Mouse (Mus musculus) hindbrain, embryonic 16.5 days (tissue): Measurements from ENCODE around the gene Pi4k2a. TPM values are rescaled to one million over a fixed set of nuclear protein-coding genes. Genes with fewer than 3 reads are reported as not detected.
A peak's percentile ranks its signal among the peaks of the same experiment; 100 is the strongest.

Experiments
- ATAC-seq: fragments of 200-750 bp; cut with Nextera tagmentation; 2 replicates; pipeline ENCODE4 v1.8.0; 2017; ENCODE audit warnings: moderate TSS enrichment, moderate library complexity
- H3K27ac ChIP-seq: fragments of 300-500 bp; sonication (generic); 2 replicates; pipeline ENCODE4 v1.5.1; 2014; ENCODE audit warnings: low read depth, mild to moderate bottlenecking, control low read depth, low read length, moderate library complexity
- H3K27me3 ChIP-seq: fragments of 300-500 bp; sonication (generic); replicated peaks from 2 replicates; pipeline ENCODE4 v1.6.1; 2014; ENCODE audit warnings: low read length; ENCODE audit not compliant: control insufficient read depth, insufficient read depth
- H3K36me3 ChIP-seq: fragments of 300-500 bp; sonication (generic); 2 replicates; pipeline ENCODE4 v1.6.1; 2014; ENCODE audit warnings: mild to moderate bottlenecking, low read length, moderate library complexity, mixed read lengths; ENCODE audit not compliant: control insufficient read depth, insufficient read depth
- H3K4me1 ChIP-seq: fragments of 300-500 bp; sonication (generic); 2 replicates; pipeline ENCODE4 v1.6.1; 2014; ENCODE audit warnings: low read depth, low read length; ENCODE audit not compliant: control insufficient read depth, insufficient read depth
- H3K4me2 ChIP-seq: fragments of 300-500 bp; sonication (generic); 2 replicates; pipeline ENCODE4 v1.6.1; 2014; ENCODE audit warnings: mild to moderate bottlenecking, low read length, control low read depth, moderate library complexity
- H3K4me3 ChIP-seq: fragments of 300-500 bp; sonication (generic); 2 replicates; pipeline ENCODE4 v1.5.1; 2014; ENCODE audit warnings: mild to moderate bottlenecking, low read length, control low read depth, moderate library complexity
- H3K9ac ChIP-seq: fragments of 300-500 bp; sonication (generic); 2 replicates; pipeline ENCODE4 v1.6.1; 2014; ENCODE audit warnings: low read depth, mild to moderate bottlenecking, control low read depth, low read length, moderate library complexity
- H3K9me3 ChIP-seq: fragments of 300-500 bp; sonication (generic); 2 replicates; pipeline ENCODE4 v1.6.1; 2014; ENCODE audit warnings: mild to moderate bottlenecking, low read length, moderate library complexity; ENCODE audit not compliant: control insufficient read depth
- WGBS: fragments of 180-500 bp; shearing (Covaris S2); extraction: QIAGEN DNeasy Blood & Tissue Kit; methylation state at CpG from one replicate; pipeline ENCODE4 v1.1.7; 2014; 5-methylcytosine and 5-hydroxymethylcytosine counted together
- polyA plus RNA-seq: library from polyadenylated mRNA; unstranded; fragments of >200 nt; fragmentation: Nextera tagmentation; extraction: Ambion mirVana; gene quantifications from 2 replicates; pipeline ENCODE4 v1.2.1, GENCODE M21; 2015

Gene Pi4k2a
- polyA plus RNA-seq, 1 experiment from 2014 or later: 9.6 TPM

DNA sequence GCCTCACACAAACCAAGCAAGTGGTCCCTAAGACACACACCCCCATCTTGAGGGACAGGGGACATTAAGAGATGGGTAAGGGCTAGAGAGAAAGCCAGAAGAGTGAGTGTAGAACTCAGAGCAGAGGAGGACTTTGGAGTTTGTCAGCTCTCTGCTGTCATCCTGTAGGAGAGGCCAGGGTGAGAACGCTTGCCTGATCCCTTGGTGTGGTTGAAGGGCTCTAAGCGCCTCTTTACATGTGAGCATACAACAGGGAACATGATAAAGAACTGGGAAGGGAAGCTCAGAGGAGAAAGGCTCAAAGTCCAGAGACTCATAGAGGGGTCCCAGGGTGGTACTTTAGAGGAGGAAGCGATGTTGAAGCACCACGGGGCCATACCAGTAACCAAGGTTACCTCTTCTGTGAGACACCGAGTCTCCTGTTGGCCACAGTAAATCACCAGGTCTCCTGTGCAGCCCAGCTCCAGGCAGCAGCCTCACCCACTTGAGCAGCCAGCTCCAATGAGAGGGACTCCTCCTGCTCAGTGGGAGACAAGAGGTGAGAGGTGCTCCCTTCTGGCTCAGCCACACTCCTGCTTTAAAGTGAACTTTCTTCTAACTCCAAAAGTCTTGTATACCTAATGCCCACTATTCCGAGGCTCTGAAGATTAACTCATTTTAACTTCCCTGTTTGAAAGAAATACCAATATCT, 33.4 kb upstream of the Pi4k2a start:
- Histone ChIP-seq H3K27me3 (no peaks in the 10 kb centered on the region), H3K4me3 (no peak overlapping the region), H3K9ac (no peak overlapping the region), H3K27ac (no peak overlapping the region), H3K9me3 (no peaks in the 10 kb centered on the region), H3K36me3 (no peaks in the 10 kb centered on the region), H3K4me2 (no peak overlapping the region), H3K4me1 (no peaks in the 10 kb centered on the region)
- 93% methylated on average over 6 of the region's 6 CpGs for WGBS
- no peak for ATAC-seq

DNA sequence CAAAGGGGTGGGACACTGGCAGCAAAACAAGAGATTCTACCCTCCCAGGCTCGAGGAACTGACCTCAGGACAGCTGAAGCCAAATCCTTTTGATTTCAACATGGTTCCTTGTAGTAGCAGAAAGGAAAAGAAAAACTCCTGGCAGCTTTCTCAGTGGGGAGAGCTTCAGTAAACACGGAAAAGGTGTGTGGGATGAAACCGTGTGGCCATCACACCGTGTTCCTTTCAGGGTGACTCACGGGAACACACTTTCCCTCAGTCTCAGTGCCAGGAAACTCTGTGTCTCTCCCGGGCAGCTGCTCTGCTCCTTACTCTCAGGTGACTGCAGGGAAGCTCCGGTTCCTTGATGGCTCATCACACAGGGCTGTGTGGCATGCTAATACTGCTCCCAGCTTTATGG, 31.8 kb upstream of the Pi4k2a start:
- no peaks in the 10 kb centered on the region for H3K9me3 ChIP-seq
- no peaks in the 10 kb centered on the region for H3K27me3 ChIP-seq
- H3K4me2 ChIP-seq: no peak overlapping the region
- no peak for ATAC-seq
- no peaks in the 10 kb centered on the region for H3K4me1 ChIP-seq
- no peak overlapping the region for H3K4me3 ChIP-seq
- no peak overlapping the region for H3K27ac ChIP-seq
- no peak overlapping the region for H3K9ac ChIP-seq
- no peaks in the 10 kb centered on the region for H3K36me3 ChIP-seq
- WGBS: 69% methylated on average over 7 of the region's 7 CpGs

DNA sequence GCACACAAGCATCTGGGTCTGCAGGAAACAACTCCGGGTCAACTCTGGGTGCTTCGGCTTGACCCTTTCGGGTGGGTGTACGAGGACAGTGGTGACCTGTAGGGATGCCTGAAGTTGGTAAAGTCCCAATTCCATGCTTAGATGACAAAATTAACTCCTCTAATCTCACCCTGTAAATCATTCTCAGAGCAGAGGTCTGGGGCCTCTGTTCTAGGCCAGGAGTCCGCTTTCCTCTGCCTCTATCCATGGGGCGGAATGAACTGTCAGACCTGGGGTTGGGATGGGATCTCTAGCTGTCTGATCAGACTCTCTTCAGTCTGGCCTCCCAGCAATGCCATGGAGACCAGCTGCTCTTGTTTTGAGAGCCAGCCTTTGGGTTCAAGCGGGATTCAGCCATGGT, 28.8 kb upstream of the Pi4k2a start:
- Histone ChIP-seq H3K9me3 (no peaks in the 10 kb centered on the region), H3K4me3 (no peak overlapping the region), H3K4me2 (no peak overlapping the region), H3K4me1 (no peaks in the 10 kb centered on the region), H3K36me3 (no peaks in the 10 kb centered on the region), H3K27me3 (no peaks in the 10 kb centered on the region), H3K9ac (no peak overlapping the region), H3K27ac (no peak overlapping the region)
- 87% methylated on average over 7 of the region's 7 CpGs for WGBS
- no peak for ATAC-seq

DNA sequence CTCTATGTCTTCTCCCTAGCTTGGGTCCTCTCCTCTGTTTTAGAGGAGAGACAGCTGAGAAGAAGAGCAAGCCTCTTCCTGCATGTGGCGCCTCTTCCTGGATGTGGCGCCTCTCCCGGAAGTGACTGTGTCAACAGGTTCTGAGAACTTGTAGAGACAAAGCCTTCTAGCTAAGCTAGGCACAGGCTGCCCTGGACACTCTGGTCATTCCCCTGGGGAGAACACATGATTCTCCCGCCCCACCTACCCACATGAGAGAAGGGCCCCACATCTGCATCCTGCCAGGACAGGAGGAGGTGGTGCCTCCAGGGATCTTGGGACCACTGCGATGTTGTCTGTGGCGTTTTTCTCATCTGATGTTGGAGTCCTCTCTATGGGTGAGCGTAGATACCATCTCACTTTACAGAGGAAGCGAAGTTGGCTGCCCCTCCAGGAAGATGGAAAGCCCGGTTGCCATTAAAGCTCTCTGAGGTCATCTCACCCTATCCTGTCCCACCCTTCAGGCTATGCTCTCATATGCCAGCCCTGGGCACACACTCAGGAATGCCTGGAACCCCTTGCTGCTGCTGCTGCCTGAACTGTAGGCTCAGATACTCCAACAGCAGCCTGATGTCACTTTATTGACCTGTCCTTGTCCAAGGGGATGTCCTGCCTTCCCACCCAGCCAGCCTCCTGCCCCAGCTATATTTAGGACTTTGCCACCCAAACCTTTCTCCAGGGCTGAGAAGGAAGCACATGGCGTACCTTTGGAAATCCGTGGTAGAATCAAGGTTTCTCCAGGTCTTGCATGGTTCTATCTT, 21.6 kb upstream of the Pi4k2a start:
- 86% methylated on average over 11 of the region's 11 CpGs for WGBS
- H3K4me1 ChIP-seq: no peaks in the 10 kb centered on the region
- H3K27ac ChIP-seq: no peak overlapping the region
- H3K9ac ChIP-seq: 0 out of 2 replicates have a peak overlapping the region, but pooled peaks have one; percentile 4
- peaks cover 3% of the 10 kb centered on the region; the same call in 1 of the 2 replicates for H3K36me3 ChIP-seq
- 0 out of 2 replicates have a peak overlapping the region, but pooled peaks have one; percentile 4 for H3K4me2 ChIP-seq
- H3K27me3 ChIP-seq: no peaks in the 10 kb centered on the region
- peak; percentile 27; the same call in 1 of the 2 replicates for ATAC-seq
- no peak overlapping the region for H3K4me3 ChIP-seq
- H3K9me3 ChIP-seq: no peaks in the 10 kb centered on the region

DNA sequence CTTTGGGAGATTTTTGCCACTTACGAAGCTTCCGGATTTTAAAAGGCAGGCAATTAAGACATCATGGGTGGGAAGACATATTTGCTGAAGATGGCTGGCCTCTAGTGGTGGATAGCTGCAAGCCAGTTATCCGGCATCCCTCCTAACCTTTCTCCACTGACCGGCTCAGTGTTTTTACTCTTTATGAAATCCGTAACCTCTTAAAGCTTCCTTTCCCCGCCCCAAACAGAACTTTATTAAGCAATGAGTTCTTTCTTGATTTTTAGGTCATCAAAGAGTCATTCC, 21.1 kb upstream of the Pi4k2a start:
- 53% methylated on average over 6 of the region's 6 CpGs for WGBS
- H3K36me3 ChIP-seq: peaks cover 3% of the 10 kb centered on the region; the same call in 1 of the 2 replicates
- no peaks in the 10 kb centered on the region for H3K4me1 ChIP-seq
- H3K9ac ChIP-seq: no peak overlapping the region
- H3K27ac ChIP-seq: no peak overlapping the region
- peak; percentile 52; the same call in 1 of the 2 replicates for ATAC-seq
- no peak overlapping the region for H3K4me3 ChIP-seq
- H3K27me3 ChIP-seq: no peaks in the 10 kb centered on the region
- H3K9me3 ChIP-seq: no peaks in the 10 kb centered on the region
- H3K4me2 ChIP-seq: 0 out of 2 replicates have a peak overlapping the region, but pooled peaks have one; percentile 4

DNA sequence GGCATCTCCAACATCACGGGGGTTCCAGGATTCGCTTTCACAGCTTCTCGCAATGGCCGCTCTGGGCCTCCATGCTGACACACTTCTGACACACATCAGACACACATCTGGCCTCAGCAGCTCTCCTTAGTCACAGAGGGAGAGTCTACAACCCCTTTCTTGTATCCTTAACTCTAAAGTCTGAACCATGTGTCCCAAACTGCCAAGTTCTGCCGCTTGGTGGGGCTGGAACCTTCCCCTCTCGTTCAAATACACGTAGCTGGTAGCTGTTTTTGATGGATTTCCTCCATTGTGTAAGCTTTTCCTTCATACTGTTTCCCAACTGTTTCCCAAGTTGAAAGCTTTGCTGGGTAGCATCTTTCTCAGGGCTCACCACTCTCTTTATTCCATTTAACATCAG, 19.0 kb upstream of the Pi4k2a start:
- H3K36me3 ChIP-seq: peaks cover 13% of the 10 kb centered on the region
- WGBS: 84% methylated on average over 7 of the region's 7 CpGs

DNA sequence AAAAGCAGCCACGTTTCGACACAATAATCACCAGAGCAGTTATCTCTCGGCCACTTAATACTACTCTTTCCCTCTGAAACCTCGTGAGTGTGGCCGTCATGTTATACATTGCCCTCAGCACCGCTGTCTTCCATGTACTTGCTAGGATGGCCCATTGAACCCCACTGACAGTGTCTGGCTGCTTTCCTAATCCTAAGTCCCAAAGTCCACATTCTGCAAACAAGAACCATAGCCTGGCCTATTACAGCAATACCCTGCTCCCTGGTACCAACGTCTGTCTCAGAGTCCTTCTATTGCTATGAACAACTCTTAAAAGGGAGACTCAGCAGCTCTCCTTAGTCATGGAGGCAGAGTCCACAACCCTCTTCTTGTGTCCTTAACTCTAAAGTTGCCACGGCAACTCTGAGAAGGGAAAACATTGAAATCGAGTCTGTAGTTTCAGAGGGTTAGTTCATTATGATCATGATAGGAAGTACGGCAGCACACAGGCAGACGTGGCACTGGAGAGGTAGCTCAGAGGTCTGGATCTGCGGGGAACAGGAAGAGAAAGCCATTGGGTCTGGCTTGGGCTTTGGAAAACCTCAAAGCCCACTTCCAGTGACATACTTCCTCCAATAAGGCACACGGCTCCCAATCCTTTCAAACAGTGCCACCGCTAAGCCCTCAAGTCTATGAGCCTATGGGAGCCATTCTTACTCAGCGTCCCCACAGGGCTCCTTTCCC, 18.2 kb upstream of the Pi4k2a start:
- ATAC-seq: no peak
- 80% methylated on average over 15 of the region's 15 CpGs for WGBS
- no peaks in the 10 kb centered on the region for H3K27me3 ChIP-seq
- peaks cover 13% of the 10 kb centered on the region for H3K36me3 ChIP-seq
- H3K4me3 ChIP-seq: no peak overlapping the region
- no peaks in the 10 kb centered on the region for H3K4me1 ChIP-seq
- H3K9me3 ChIP-seq: no peaks in the 10 kb centered on the region
- H3K4me2 ChIP-seq: no peak overlapping the region
- H3K9ac ChIP-seq: no peak overlapping the region
- no peak overlapping the region for H3K27ac ChIP-seq

More for the DNA sequence above, 19.0 kb upstream of the Pi4k2a start:
- ATAC-seq: no peak
- Histone ChIP-seq H3K4me2 (no peak overlapping the region), H3K4me3 (no peak overlapping the region), H3K4me1 (no peaks in the 10 kb centered on the region), H3K9ac (no peak overlapping the region), H3K27me3 (no peaks in the 10 kb centered on the region), H3K27ac (no peak overlapping the region), H3K9me3 (no peaks in the 10 kb centered on the region)

DNA sequence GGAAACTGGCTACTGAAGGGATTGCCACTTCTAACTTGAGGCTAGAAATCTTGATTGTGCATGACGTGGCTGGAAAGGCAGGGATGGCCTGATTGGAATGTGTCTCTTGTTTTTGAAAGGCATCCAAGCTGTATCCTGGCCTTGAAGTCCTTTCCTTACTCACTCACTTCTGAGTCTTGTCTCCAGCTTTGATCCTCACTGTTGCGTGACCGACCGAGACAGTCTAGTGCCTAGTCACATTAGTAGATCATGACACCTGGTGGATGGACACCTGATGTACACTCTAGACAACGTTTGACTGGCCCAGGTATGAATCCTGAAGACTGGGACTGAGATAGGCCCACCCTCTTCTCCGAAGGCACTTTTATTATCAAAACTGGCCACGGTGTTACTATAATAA, 17.5 kb upstream of the Pi4k2a start:
- Histone ChIP-seq H3K4me3 (no peak overlapping the region), H3K9ac (no peak overlapping the region), H3K4me1 (no peaks in the 10 kb centered on the region), H3K27ac (no peak overlapping the region), H3K4me2 (no peak overlapping the region), H3K9me3 (no peaks in the 10 kb centered on the region), H3K27me3 (no peaks in the 10 kb centered on the region), H3K36me3 (peaks cover 17% of the 10 kb centered on the region)
- ATAC-seq: no peak
- WGBS: 82% methylated on average over 7 of the region's 7 CpGs

DNA sequence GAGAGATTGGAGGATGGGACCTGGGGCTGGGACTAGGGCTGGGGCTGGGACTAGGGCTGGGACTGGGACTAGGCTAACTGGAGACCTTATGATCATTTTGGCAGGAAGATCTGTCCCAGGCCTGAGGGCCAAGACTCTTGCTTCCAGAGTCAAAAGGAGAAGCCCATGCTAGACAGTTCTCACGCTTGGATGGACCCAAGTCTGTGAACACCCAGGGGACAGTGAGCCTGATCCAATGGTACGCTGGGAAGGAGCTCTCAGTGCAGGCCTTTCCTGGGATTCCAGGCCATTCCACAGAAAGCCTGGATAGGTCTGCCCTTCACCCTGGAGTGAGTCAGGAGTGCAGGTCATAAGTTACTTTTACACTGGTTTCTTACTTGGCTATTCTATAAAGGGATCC, 15.2 kb upstream of the Pi4k2a start:
- ATAC-seq: no peak
- H3K27me3 ChIP-seq: no peaks in the 10 kb centered on the region
- H3K27ac ChIP-seq: no peak overlapping the region
- 86% methylated on average over 2 of the region's 2 CpGs for WGBS
- H3K4me2 ChIP-seq: no peak overlapping the region
- peaks cover 18% of the 10 kb centered on the region for H3K36me3 ChIP-seq
- no peaks in the 10 kb centered on the region for H3K9me3 ChIP-seq
- no peak overlapping the region for H3K9ac ChIP-seq
- no peak overlapping the region for H3K4me3 ChIP-seq
- no peaks in the 10 kb centered on the region for H3K4me1 ChIP-seq
